Mouse (Mus musculus): ENCODE results near the gene Fcgrt.

Gene Fcgrt

GRCm38 (mm10) chr7:45082401-45083299 lies 21.0 kb downstream of the Fcgrt start:
- DNase-seq, result peak; percentile 28 to 41

GRCm38 (mm10) chr7:45081016-45081415 lies 22.6 kb downstream of the Fcgrt start:
- no peak for DNase-seq

GRCm38 (mm10) chr7:45079856-45080255 lies 23.8 kb downstream of the Fcgrt start:
- peak; percentile 80 to 83 for DNase-seq

GRCm38 (mm10) chr7:45078513-45078912 lies 25.1 kb downstream of the Fcgrt start:
- peak in 1 of 2 experiments; percentile 47 for DNase-seq

- DNase-seq, result no peak
Measured at GRCm38 (mm10) chr7:45077829-45078228, 25.8 kb downstream of the Fcgrt start.

GRCm38 (mm10) chr7:45077322-45077721 lies 26.3 kb downstream of the Fcgrt start:
- no peak for DNase-seq

- no peak for DNase-seq
Measured at GRCm38 (mm10) chr7:45076501-45076900, 27.1 kb downstream of the Fcgrt start.

- DNase-seq, result no peak
Measured at GRCm38 (mm10) chr7:45075405-45075804, 28.2 kb downstream of the Fcgrt start.

GRCm38 (mm10) chr7:45073949-45074348 lies 29.7 kb downstream of the Fcgrt start:
- DNase-seq, result no peak

- DNase-seq, result no peak
Measured at GRCm38 (mm10) chr7:45073171-45073707, 30.4 kb downstream of the Fcgrt start.

GRCm38 (mm10) chr7:45072230-45072629 lies 31.4 kb downstream of the Fcgrt start:
- DNase-seq, result no peak

GRCm38 (mm10) chr7:45069671-45070070 lies 34.0 kb downstream of the Fcgrt start:
- DNase-seq, result no peak

- DNase-seq, result peak in 1 of 2 experiments; percentile 47
Measured at GRCm38 (mm10) chr7:45068000-45068318, 35.7 kb downstream of the Fcgrt start.

- no peak for DNase-seq
Measured at GRCm38 (mm10) chr7:45067190-45067999, 36.3 kb downstream of the Fcgrt start.

GRCm38 (mm10) chr7:45062239-45062835 lies 41.3 kb downstream of the Fcgrt start, which contains the start of the genes Nosip and Prrg2:
Gene Nosip, plus strand, starts transcription at chr7:45062429.
Gene Prrg2, minus strand, starts transcription at chr7:45062677.
- peak; percentile 87 to 94 for DNase-seq

- DNase-seq, result peak in 1 of 2 experiments; percentile 46
Measured at GRCm38 (mm10) chr7:45061532-45062075, 42.0 kb downstream of the Fcgrt start.

- no peak for DNase-seq
Measured at GRCm38 (mm10) chr7:45060632-45061122, 43.0 kb downstream of the Fcgrt start.

GRCm38 (mm10) chr7:45058607-45059571 lies 44.8 kb downstream of the Fcgrt start:
- DNase-seq, result no peak

- no peak for DNase-seq
Measured at GRCm38 (mm10) chr7:45056972-45057348, 46.7 kb downstream of the Fcgrt start.

- no peak for DNase-seq
Measured at GRCm38 (mm10) chr7:45056329-45056971, 47.2 kb downstream of the Fcgrt start.

Data from thymus, adult 18-20 months (tissue).